Mouse (Mus musculus) CH12.LX (cell line): ENCODE measurements around the gene Pou3f3. TPM values are rescaled to one million over a fixed set of nuclear protein-coding genes. Genes with fewer than 3 reads are reported as not detected.

Experiments
- DNase-seq: peaks from one replicate; pipeline ENCODE4 v3.0.0-alpha.2; 2013; ENCODE audit errors: extremely low read depth
- H3K27ac ChIP-seq: 2 replicates; pipeline ENCODE4 v1.5.1; 2012; ENCODE audit warnings: low read depth, mild to moderate bottlenecking, control low read depth, moderate library complexity; ENCODE audit not compliant: insufficient read depth
- H3K27me3 ChIP-seq: replicated peaks from 2 replicates; pipeline ENCODE3; 2012; ENCODE audit warnings: inconsistent platforms
- H3K36me3 ChIP-seq, 2 experiments: replicated peaks in 1 of 2; 2 replicates each; pipeline versions ENCODE3 to v1.6.1; 2012; ENCODE audit warnings: inconsistent platforms in 1 of 2, low read length in 1 of 2, mild to moderate bottlenecking in 1 of 2, mixed read lengths in 1 of 2, moderate library complexity in 1 of 2; ENCODE audit not compliant: control insufficient read depth in 1 of 2, insufficient read depth in 1 of 2
- H3K4me1 ChIP-seq, 2 experiments: 2 replicates each; pipeline ENCODE4 v1.6.1; 2012; ENCODE audit warnings: inconsistent platforms in 1 of 2, moderate library complexity in 1 of 2; ENCODE audit not compliant: insufficient read depth in 2 of 2, control insufficient read depth in 1 of 2
- H3K4me2 ChIP-seq: 2 replicates; pipeline ENCODE4 v1.6.1; 2012; ENCODE audit warnings: low read depth, mild to moderate bottlenecking, control low read depth; ENCODE audit not compliant: poor library complexity, insufficient read depth, severe bottlenecking
- H3K4me3 ChIP-seq, 3 experiments: fragments of 150-350 bp in 1 of 3; sonication (generic) in 1 of 3; replicated peaks in 1 of 3; 2 replicates each; pipeline versions ENCODE3 to v1.5.1; 2011 to 2012; ENCODE audit warnings: low read depth in 2 of 3, low read length in 2 of 3, mild to moderate bottlenecking in 2 of 3, moderate library complexity in 2 of 3, control low read depth in 1 of 3, improper control_type of control experiment in 1 of 3, inconsistent platforms in 1 of 3, mixed read lengths in 1 of 3; ENCODE audit not compliant: poor library complexity in 1 of 3
- H3K79me2 ChIP-seq: replicated peaks from 2 replicates; pipeline ENCODE4 v1.6.1; 2012; ENCODE audit warnings: mild to moderate bottlenecking, moderate library complexity; ENCODE audit not compliant: control insufficient read depth, poor library complexity, insufficient read depth, severe bottlenecking; ENCODE audit errors: extremely low read depth
- H3K9ac ChIP-seq: 2 replicates; pipeline ENCODE4 v1.6.1; 2012; ENCODE audit warnings: low read depth, mild to moderate bottlenecking, control low read depth, moderate library complexity; ENCODE audit not compliant: insufficient read depth
- H3K9me3 ChIP-seq: replicated peaks from 2 replicates; pipeline ENCODE3; 2012; ENCODE audit warnings: low read length, inconsistent platforms, mixed read lengths
- CHD2 ChIP-seq: IDR thresholded peaks from 2 replicates; pipeline ENCODE4 v1.6.1; 2011; ENCODE audit warnings: low read length, improper control_type of control experiment
- CTCF ChIP-seq, 2 experiments: IDR thresholded peaks in 1 of 2; conservative IDR thresholded peaks in 1 of 2; 2 replicates each; pipeline ENCODE4 v1.5.1; 2011 to 2012; ENCODE audit warnings: low read depth in 2 of 2, low read length in 2 of 2, improper control_type of control experiment in 1 of 2, inconsistent platforms in 1 of 2, mild to moderate bottlenecking in 1 of 2, moderate library complexity in 1 of 2
- E2F4 ChIP-seq: IDR thresholded peaks from 2 replicates; pipeline ENCODE4 v1.6.1; 2011; ENCODE audit warnings: low read depth, low read length, improper control_type of control experiment; ENCODE audit not compliant: insufficient replicate concordance
- EP300 ChIP-seq: IDR thresholded peaks from 2 replicates; pipeline ENCODE4 v1.6.1; 2011; ENCODE audit warnings: low read length, improper control_type of control experiment
- HCFC1 ChIP-seq: IDR thresholded peaks from 2 replicates; pipeline ENCODE4 v1.6.1; 2012; ENCODE audit warnings: low read depth, mild to moderate bottlenecking, inconsistent platforms, low read length, improper control_type of control experiment
- IRF4 ChIP-seq: IDR thresholded peaks from 2 replicates; pipeline ENCODE4 v1.6.1; 2014; ENCODE audit warnings: low read depth, mild to moderate bottlenecking, inconsistent platforms, low read length, improper control_type of control experiment
- JUND ChIP-seq: conservative IDR thresholded peaks from 2 replicates; pipeline ENCODE4 v1.6.1; 2011; ENCODE audit warnings: low read depth, low read length, improper control_type of control experiment
- KAT2A ChIP-seq: IDR thresholded peaks from 2 replicates; pipeline ENCODE4 v1.6.1; 2012; ENCODE audit warnings: low read length, improper control_type of control experiment, inconsistent platforms; ENCODE audit not compliant: insufficient replicate concordance
- MAFK ChIP-seq: IDR thresholded peaks from 2 replicates; pipeline ENCODE4 v1.6.1; 2011; ENCODE audit warnings: low read length, improper control_type of control experiment; ENCODE audit not compliant: insufficient replicate concordance
- MXI1 ChIP-seq: IDR thresholded peaks from 2 replicates; pipeline ENCODE4 v1.6.1; 2011; ENCODE audit warnings: mild to moderate bottlenecking, low read depth, low read length, improper control_type of control experiment
- MYC ChIP-seq: IDR thresholded peaks from 2 replicates; pipeline ENCODE4 v1.6.1; 2011; ENCODE audit warnings: low read depth, mild to moderate bottlenecking, improper control_type of control experiment, low read length
- NRF1 ChIP-seq: IDR thresholded peaks from 2 replicates; pipeline ENCODE4 v1.6.1; 2014; ENCODE audit warnings: low read depth, mild to moderate bottlenecking, inconsistent platforms, low read length, improper control_type of control experiment, moderate library complexity
- RAD21 ChIP-seq: IDR thresholded peaks from 2 replicates; pipeline ENCODE4 v1.6.1; 2011; ENCODE audit warnings: low read depth, mild to moderate bottlenecking, low read length, improper control_type of control experiment, moderate library complexity
- SIN3A ChIP-seq: IDR thresholded peaks from 2 replicates; pipeline ENCODE4 v1.6.1; 2012; ENCODE audit warnings: low read length, improper control_type of control experiment, inconsistent platforms
- TCF12 ChIP-seq: IDR thresholded peaks from 2 replicates; pipeline ENCODE4 v1.6.1; 2014; ENCODE audit warnings: low read depth, mild to moderate bottlenecking, inconsistent platforms, low read length, improper control_type of control experiment
- UBTF ChIP-seq: IDR thresholded peaks from 2 replicates; pipeline ENCODE4 v1.6.1; 2012; ENCODE audit warnings: low read depth, mild to moderate bottlenecking, inconsistent platforms, low read length, improper control_type of control experiment, moderate library complexity
- ZMIZ1 ChIP-seq: IDR thresholded peaks from 2 replicates; pipeline ENCODE4 v1.6.1; 2012; ENCODE audit warnings: low read depth, mild to moderate bottlenecking, inconsistent platforms, low read length, improper control_type of control experiment
- ZNF384 ChIP-seq: IDR thresholded peaks from 2 replicates; pipeline ENCODE4 v1.6.1; 2012; ENCODE audit warnings: low read depth, low read length, improper control_type of control experiment, inconsistent platforms
- dilution Hi-C: fragments of 300-500 bp; cut with MboI; formaldehyde crosslinking; loops from 2 replicates; pipeline ENCODE4 v1.14.3; 2020; ENCODE audit warnings: low sequenced_read_pairs; ENCODE audit not compliant: extremely low pct_unique_long_range_greater_than_20kb, extremely low pct_ligation_motif_present
- in situ Hi-C: fragments of 300-500 bp; cut with MboI; formaldehyde crosslinking; loops from 3 replicates; pipeline ENCODE4 v1.14.3; 2019; ENCODE audit warnings: low sequenced_read_pairs, low pct_ligation_motif_present, low pct_unique_long_range_greater_than_20kb, mixed read lengths
- polyA plus RNA-seq: library from polyadenylated mRNA; unstranded; fragments of >175 nt; gene quantifications from 2 replicates; pipeline ENCODE4 v1.2.1, GENCODE M21; 2012; ENCODE audit warnings: low read depth; ENCODE audit not compliant: insufficient read length
- total RNA-seq, 2 experiments: library from RNA; depleted of rRNA; stranded (reverse); fragments of 300-350 nt in 1 of 2; fragments of >200 nt in 1 of 2; gene quantifications; 2 replicates each; pipeline ENCODE4 v1.2.3; 2012 to 2014

Gene Pou3f3
- total and polyA plus RNA-seq, 3 experiments: not detected

GRCm38 (mm10) chr1:42693852-42694251, 1.7 kb upstream of the Pou3f3 start:
- Histone ChIP-seq H3K27ac (no peak overlapping the region), H3K36me3 (no peaks in the 10 kb centered on the region), H3K4me1 (no peaks in the 10 kb centered on the region), H3K9ac (no peak overlapping the region), H3K9me3 (peaks cover 51% of the 10 kb centered on the region), H3K4me3 (no peak overlapping the region), H3K4me2 (no peak overlapping the region), H3K27me3 (no peaks in the 10 kb centered on the region), H3K79me2 (no peaks in the 10 kb centered on the region)
- no peak for TF ChIP-seq ZMIZ1
- no peak for TF ChIP-seq UBTF
- TF ChIP-seq MYC: no peak
- no peak for TF ChIP-seq IRF4
- no peak for TF ChIP-seq CHD2
- TF ChIP-seq RAD21: no peak
- TF ChIP-seq TCF12: no peak
- no peak for TF ChIP-seq JUND
- no peak for TF ChIP-seq E2F4
- DNase-seq: no peak
- dilution Hi-C loops (no loop called here), in situ Hi-C loops (no loop called here)

DNA sequence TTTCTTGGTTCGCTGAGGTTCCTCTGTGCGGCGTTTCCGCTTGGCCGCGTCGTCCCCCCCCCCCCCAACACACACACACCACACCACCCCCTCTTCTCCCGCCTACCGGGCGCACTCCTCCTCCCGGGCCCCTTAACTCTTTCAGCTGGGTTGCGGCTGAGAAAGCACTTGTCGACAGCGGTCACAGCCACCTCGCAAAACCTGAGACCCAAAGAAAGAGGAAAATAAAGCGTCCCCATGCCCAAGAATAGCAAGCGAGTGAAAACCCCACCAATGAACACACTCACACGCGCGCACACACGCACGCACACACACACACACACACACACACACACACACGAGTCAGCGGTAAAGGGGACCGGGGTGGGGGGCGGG, 1.3 kb upstream of the Pou3f3 start:
- dilution Hi-C loops: no loop called here
- H3K79me2 ChIP-seq: no peaks in the 10 kb centered on the region
- no peak overlapping the region for H3K4me2 ChIP-seq
- H3K27me3 ChIP-seq: no peaks in the 10 kb centered on the region
- peaks cover 52% of the 10 kb centered on the region for H3K9me3 ChIP-seq
- DNase-seq: no peak
- no peaks in the 10 kb centered on the region for H3K36me3 ChIP-seq
- no peak overlapping the region for H3K4me3 ChIP-seq
- H3K9ac ChIP-seq: no peak overlapping the region
- no peak overlapping the region for H3K27ac ChIP-seq
- no peaks in the 10 kb centered on the region for H3K4me1 ChIP-seq
- no peak for TF ChIP-seq SIN3A
- TF ChIP-seq NRF1: no peak
- no peak for TF ChIP-seq CHD2
- TF ChIP-seq MYC: no peak
- TF ChIP-seq HCFC1: no peak
- TF ChIP-seq UBTF: no peak
- TF ChIP-seq MAFK: no peak
- no peak for TF ChIP-seq TCF12
- no peak for TF ChIP-seq EP300
- TF ChIP-seq KAT2A: no peak
- TF ChIP-seq ZNF384: no peak
- no peak for TF ChIP-seq MXI1
- no peak for TF ChIP-seq CTCF (conservative IDR thresholded peaks at IDR 0.05 in 1 of 2, IDR thresholded peaks at IDR 0.05 in 1 of 2; ENCODE audit: low read depth in 2 of 2, low read length in 2 of 2)
- TF ChIP-seq RAD21: no peak
- TF ChIP-seq, all 38 proteins: peak for 0
- in situ Hi-C loops: no loop called here
